Mouse (Mus musculus): ENCODE measurements around the gene Etnk1.

DNA sequence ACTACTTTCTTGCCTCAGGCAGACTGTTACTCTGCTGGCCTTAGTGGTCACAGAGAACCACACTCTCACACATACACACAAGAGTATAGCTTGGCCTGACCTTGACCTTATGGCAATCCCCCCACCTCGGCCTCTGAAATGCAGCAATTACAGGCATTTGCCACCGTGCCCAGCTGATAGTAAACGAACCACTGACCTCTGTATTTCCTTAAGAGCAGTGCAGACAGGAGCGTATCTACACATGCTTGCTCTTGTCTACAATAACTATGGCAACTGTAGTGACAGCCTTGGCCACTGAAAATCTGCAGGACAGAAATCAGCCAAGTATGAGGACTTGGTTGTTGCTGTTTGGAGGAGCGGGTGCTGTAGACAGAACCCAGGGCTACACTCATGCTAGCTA is 29.7 kb upstream of the Etnk1 start:
- TF ChIP-seq POLR2A (IDR thresholded peaks at IDR 0.05; ENCODE audit: low read depth, low read length), result no peak
- TF ChIP-seq CTCF (IDR thresholded peaks at IDR 0.05; ENCODE audit: extremely low read depth, insufficient read depth, insufficient read length, insufficient replicate concordance), result no peak
